Mouse (Mus musculus) heart, postnatal 0 days (tissue): Measurements from ENCODE around the gene Cdk14.

Source experiments
- CTCF ChIP-seq: IDR thresholded peaks from 2 replicates; pipeline ENCODE4 v1.5.1; 2016; ENCODE audit warnings: antibody characterized with exemption, control low read depth, low read depth
- EP300 ChIP-seq: IDR thresholded peaks from 2 replicates; pipeline ENCODE4 v1.6.1; 2016; ENCODE audit warnings: antibody characterized with exemption, low read depth

- TF ChIP-seq CTCF: no peak
- TF ChIP-seq EP300: no peak
Observed at GRCm38 (mm10) chr5:4917274-4917673, 502.8 kb downstream of the Cdk14 start.
